Mouse (Mus musculus) granulocyte monocyte progenitor cell, adult 5-6 weeks (primary cell): Measurements from ENCODE around the gene Gphn. TPM values are rescaled to one million over a fixed set of nuclear protein-coding genes. Genes with fewer than 3 reads are reported as not detected.

Experiments
- ATAC-seq: replicated peaks from 2 replicates; pipeline ENCODE4 v1.8.0; 2016; ENCODE audit warnings: mild to moderate bottlenecking, moderate TSS enrichment, inconsistent platforms; ENCODE audit not compliant: poor library complexity, severe bottlenecking
- total RNA-seq, 2 experiments: library from RNA; stranded (forward) in 1 of 2; stranded (reverse) in 1 of 2; fragments of 200-712, 200-1000 nt in 1 of 2; fragments of >200 nt in 1 of 2; fragmentation: Nextera tagmentation in 1 of 2; gene quantifications; 2 replicates each; pipeline ENCODE4 v1.2.3; 2014 to 2017

Gphn gene
- total RNA-seq (2014; fragmentation: Nextera tagmentation) (13.8 and 25.9 TPM in 2 replicates), total RNA-seq (2017) (14.0 and 14.3 TPM in 2 replicates)

- ATAC-seq, result peak; percentile 78
Measured at GRCm38 (mm10) chr12:78225707-78226518, at the start of gene Gphn. Gphn (plus strand) TSS chr12:78226379.

GRCm38 (mm10) chr12:78181452-78181851, 44.7 kb upstream of the Gphn start:
- no peak for ATAC-seq

GRCm38 (mm10) chr12:78193942-78194341, 32.2 kb upstream of the Gphn start, which contains the start of gene Gm6657:
Gm6657 (plus strand) TSS chr12:78194242.
- ATAC-seq, result no peak

- no peak for ATAC-seq
Measured at GRCm38 (mm10) chr12:78195368-78195767, 30.8 kb upstream of the Gphn start.

- ATAC-seq, result no peak
Measured at GRCm38 (mm10) chr12:78203646-78204045, 22.5 kb upstream of the Gphn start.

GRCm38 (mm10) chr12:78205915-78206570, 20.1 kb upstream of the Gphn start:
- peak; percentile 99 for ATAC-seq

GRCm38 (mm10) chr12:78206571-78206960, 19.6 kb upstream of the Gphn start:
- 0 out of 2 replicates have a peak, but pooled peaks have one; percentile 2 for ATAC-seq

GRCm38 (mm10) chr12:78209856-78210255, 16.3 kb upstream of the Gphn start:
- no peak for ATAC-seq

- no peak for ATAC-seq
Measured at GRCm38 (mm10) chr12:78215490-78215889, 10.7 kb upstream of the Gphn start.

GRCm38 (mm10) chr12:78219191-78219825, 6.9 kb upstream of the Gphn start:
- ATAC-seq, result peak; percentile 48

- no peak for ATAC-seq
Measured at GRCm38 (mm10) chr12:78226519-78226875, 318 bp downstream of the Gphn start.

GRCm38 (mm10) chr12:78227021-78227932, 1.1 kb downstream of the Gphn start:
- peak; percentile 8; the same call in 1 of the 2 replicates for ATAC-seq

- no peak for ATAC-seq
Measured at GRCm38 (mm10) chr12:78228139-78228538, 2.0 kb downstream of the Gphn start.

- no peak for ATAC-seq
Measured at GRCm38 (mm10) chr12:78232560-78232959, 6.4 kb downstream of the Gphn start.

GRCm38 (mm10) chr12:78248366-78248765, 22.2 kb downstream of the Gphn start:
- no peak for ATAC-seq

GRCm38 (mm10) chr12:78249151-78249550, 23.0 kb downstream of the Gphn start:
- ATAC-seq, result no peak

- ATAC-seq, result no peak
Measured at GRCm38 (mm10) chr12:78277386-78277785, 51.2 kb downstream of the Gphn start.

GRCm38 (mm10) chr12:78290384-78290783, 64.2 kb downstream of the Gphn start:
- ATAC-seq, result no peak

- ATAC-seq, result no peak
Measured at GRCm38 (mm10) chr12:78298824-78299398, 72.7 kb downstream of the Gphn start.

GRCm38 (mm10) chr12:78315106-78315505, 88.9 kb downstream of the Gphn start:
- no peak for ATAC-seq
